Mouse (Mus musculus): ENCODE results near the gene Cd2. TPM values are rescaled to one million over a fixed set of nuclear protein-coding genes. Genes with fewer than 3 reads are reported as not detected.

The Cd2 gene
- polyA plus RNA-seq, 1 experiment from 2014 or later = 0.42 TPM

DNA sequence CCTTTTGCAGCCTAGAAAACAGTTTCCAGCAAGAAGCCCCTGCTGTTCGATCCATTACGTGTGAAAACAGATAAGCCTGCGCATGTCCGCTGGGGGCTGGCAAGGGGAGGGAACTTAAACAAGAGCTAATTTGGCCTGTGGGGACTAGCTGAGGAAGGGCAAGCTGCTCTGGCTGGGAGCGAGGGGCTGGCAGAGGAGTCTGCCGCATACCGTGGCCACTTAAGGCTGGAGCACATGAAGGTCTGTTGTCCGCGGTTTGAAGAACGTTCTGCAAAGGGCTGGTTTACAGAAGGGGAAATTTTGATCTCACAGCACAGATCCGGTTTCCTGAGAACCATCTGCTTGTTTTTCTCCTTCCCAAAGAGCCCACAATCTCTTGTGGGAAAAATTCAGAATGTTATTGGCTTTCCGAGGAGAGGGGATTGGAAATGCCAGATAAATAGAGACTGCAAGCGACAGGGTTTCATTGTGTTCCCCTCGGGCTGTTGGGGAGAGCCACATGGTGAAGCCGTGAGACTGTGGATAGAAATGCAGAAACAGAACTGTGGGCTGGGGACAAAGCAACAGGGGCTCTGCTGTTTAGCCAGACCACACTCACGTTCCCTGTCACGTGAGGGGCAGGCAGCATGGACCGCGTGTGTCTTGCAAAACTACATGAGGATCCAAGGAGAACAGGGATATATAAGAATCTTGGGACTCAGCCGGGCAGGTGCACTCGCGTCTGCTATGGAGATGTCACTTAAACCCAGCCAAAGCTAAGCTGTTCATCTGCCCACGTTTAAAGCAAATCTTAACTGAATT, 12.7 kb upstream of the Cd2 start:
- WGBS = 22% methylated on average over 23 of the region's 23 CpGs
- Histone ChIP-seq H3K4me3 (ENCODE audit: low read depth, low read length) (no peak overlapping the region; the same call in 1 of the 2 replicates), H3K27me3 (ENCODE audit: insufficient read depth, low read length) (no peaks in the 10 kb centered on the region), H3K36me3 (ENCODE audit: insufficient read depth) (no peaks in the 10 kb centered on the region), H3K4me1 (ENCODE audit: insufficient read depth) (peaks cover 7% of the 10 kb centered on the region), H3K9me3 (ENCODE audit: low read depth, low read length) (no peaks in the 10 kb centered on the region), H3K4me2 (peak overlapping the region; percentile 52), H3K27ac (ENCODE audit: low read depth) (peak overlapping the region; percentile 15; the same call in 1 of the 2 replicates), H3K9ac (peak overlapping the region; percentile 36)
- DNase-seq = peak; percentile 54
- no peak for TF ChIP-seq CTCF (IDR thresholded peaks at IDR 0.05; ENCODE audit: low read depth)
- ATAC-seq (ENCODE audit: insufficient read depth) = peak; percentile 35; the same call in 1 of the 2 replicates

DNA sequence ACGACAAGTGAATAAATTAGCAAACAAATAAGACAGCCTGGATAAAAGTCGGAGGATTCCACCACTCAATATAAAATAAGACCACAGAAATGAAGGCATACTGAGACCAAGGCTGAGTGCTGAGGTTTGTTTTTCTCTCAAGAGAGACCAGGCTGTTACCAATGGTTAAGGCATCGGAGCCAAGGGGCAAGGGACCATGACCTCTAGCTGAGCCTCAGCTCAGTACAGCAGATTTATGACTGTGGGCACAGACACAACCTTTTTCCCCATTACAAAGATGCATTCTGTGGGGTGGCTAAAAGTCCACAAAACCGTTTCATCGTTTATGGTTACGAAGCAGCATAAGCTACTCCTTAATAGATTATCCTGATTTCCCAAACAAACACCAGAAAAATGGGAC, 11.9 kb upstream of the Cd2 start:
- DNase-seq (no peak), ATAC-seq (ENCODE audit: insufficient read depth) (no peak)
- TF ChIP-seq CTCF (IDR thresholded peaks at IDR 0.05; ENCODE audit: low read depth) = no peak
- no peaks in the 10 kb centered on the region for H3K36me3 ChIP-seq (ENCODE audit: insufficient read depth)
- H3K4me3 ChIP-seq (ENCODE audit: low read depth, low read length) = no peak overlapping the region
- H3K4me2 ChIP-seq = no peak overlapping the region
- H3K4me1 ChIP-seq (ENCODE audit: insufficient read depth) = peaks cover 7% of the 10 kb centered on the region
- H3K27ac ChIP-seq (ENCODE audit: low read depth) = no peak overlapping the region
- no peaks in the 10 kb centered on the region for H3K9me3 ChIP-seq (ENCODE audit: low read depth, low read length)
- no peak overlapping the region for H3K9ac ChIP-seq
- H3K27me3 ChIP-seq (ENCODE audit: insufficient read depth, low read length) = no peaks in the 10 kb centered on the region
- WGBS = 69% methylated on average over 6 of the region's 6 CpGs

DNA sequence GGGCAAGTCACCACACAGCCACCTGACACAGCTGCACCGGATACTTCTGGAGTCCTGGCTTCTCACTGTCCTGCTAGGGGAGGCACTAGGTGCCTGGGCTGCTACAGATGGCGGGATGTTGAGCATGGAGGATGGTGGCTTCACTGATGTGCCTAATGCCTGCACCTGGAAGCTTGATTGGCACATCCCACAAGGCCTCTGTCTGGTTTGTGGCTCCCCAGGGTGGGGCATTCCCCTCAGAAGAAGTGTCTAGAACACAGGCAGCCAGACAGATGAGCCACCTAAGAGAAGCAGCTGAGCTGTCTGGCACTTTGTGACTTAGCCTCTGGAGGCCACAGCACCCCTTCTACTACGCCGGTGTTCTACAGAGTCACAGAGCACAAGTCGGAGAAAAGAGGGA, 9.5 kb upstream of the Cd2 start:
- H3K9me3 ChIP-seq (ENCODE audit: low read depth, low read length) = no peaks in the 10 kb centered on the region
- no peaks in the 10 kb centered on the region for H3K27me3 ChIP-seq (ENCODE audit: insufficient read depth, low read length)
- H3K4me1 ChIP-seq (ENCODE audit: insufficient read depth) = peaks cover 7% of the 10 kb centered on the region
- no peak overlapping the region for H3K4me3 ChIP-seq (ENCODE audit: low read depth, low read length)
- no peak overlapping the region for H3K27ac ChIP-seq (ENCODE audit: low read depth)
- ATAC-seq (ENCODE audit: insufficient read depth) (no peak), DNase-seq (no peak)
- WGBS = 84% methylated on average over 5 of the region's 5 CpGs
- TF ChIP-seq CTCF (IDR thresholded peaks at IDR 0.05; ENCODE audit: low read depth) = no peak
- no peak overlapping the region for H3K4me2 ChIP-seq
- H3K36me3 ChIP-seq (ENCODE audit: insufficient read depth) = no peaks in the 10 kb centered on the region
- H3K9ac ChIP-seq = no peak overlapping the region

DNA sequence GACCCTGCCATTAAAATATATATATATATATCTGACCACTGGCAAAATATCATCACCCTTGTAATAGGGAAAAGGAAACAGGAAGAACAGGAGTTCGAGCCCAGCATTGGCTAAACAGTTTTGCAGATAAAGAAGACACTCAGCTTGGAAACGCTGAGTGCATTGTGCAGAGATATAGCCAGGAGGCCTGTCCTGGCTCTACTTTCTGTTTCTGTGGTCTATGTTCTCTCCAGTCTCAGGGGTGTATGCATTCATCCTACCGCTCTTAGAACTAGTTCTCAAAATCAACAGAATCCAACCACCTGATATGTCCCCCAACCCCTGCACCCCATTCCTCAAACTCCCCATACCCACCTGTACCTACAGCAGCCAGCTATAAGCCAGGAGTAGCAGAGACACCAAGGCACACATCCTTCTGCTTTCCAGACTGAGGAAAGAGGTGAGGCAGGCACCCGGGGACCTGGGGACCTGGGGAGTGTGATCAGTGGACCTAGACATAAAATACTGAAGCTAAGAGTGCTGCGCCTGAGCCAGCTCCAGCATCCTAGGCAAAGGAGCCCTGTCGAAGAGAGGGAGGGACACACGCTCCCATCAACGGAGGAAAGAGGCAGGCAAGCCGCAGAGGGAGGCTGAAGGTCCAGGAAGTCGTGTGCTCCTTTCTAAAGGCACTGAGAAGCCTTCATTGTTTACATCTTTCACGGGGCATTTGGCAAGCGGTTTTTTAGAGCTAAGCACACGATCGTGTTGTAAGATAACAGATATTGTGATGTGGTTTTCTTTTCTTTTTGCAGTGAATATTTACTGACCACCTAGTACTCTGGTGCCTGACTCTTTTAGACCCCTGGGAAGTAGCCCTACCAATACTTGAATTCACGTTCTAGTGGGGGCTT, 8.4 kb upstream of the Cd2 start:
- Histone ChIP-seq H3K36me3 (ENCODE audit: insufficient read depth) (no peaks in the 10 kb centered on the region), H3K9ac (no peak overlapping the region), H3K27me3 (ENCODE audit: insufficient read depth, low read length) (no peaks in the 10 kb centered on the region), H3K4me2 (no peak overlapping the region), H3K27ac (ENCODE audit: low read depth) (no peak overlapping the region), H3K4me3 (ENCODE audit: low read depth, low read length) (no peak overlapping the region), H3K9me3 (ENCODE audit: low read depth, low read length) (no peaks in the 10 kb centered on the region), H3K4me1 (ENCODE audit: insufficient read depth) (peaks cover 7% of the 10 kb centered on the region)
- TF ChIP-seq CTCF (IDR thresholded peaks at IDR 0.05; ENCODE audit: low read depth) = no peak
- WGBS = 39% methylated on average over 15 of the region's 15 CpGs
- DNase-seq (peak; percentile 35), ATAC-seq (ENCODE audit: insufficient read depth) (no peak)

DNA sequence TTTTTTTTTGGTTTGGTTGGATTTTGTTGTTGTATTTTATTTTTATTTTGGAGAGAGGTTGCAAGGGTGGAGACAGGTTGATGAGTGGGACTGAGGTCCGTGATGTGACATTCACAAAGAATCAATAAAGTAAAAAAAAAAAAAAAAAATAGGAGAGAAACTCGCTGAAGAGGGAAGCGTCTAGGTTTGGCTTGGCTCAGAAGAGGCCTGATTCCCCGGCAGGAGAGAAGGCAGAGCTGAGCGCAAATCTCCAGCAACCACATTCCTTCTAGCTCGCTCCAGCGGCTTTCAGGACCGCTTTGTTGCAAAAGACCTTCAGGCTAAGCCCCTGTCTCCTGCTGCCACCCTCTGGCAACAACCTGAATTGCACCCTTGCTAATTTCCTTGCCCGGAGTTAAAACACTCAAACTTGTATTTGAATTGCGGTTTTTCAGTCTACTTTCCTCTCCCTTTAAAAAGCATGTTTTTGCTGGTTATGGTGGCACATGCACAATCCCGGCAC, 7.7 kb upstream of the Cd2 start:
- peak; percentile 67 for ATAC-seq (ENCODE audit: insufficient read depth)
- no peaks in the 10 kb centered on the region for H3K36me3 ChIP-seq (ENCODE audit: insufficient read depth)
- WGBS = 3% methylated on average over 11 of the region's 11 CpGs
- peak; percentile 98 for TF ChIP-seq CTCF (IDR thresholded peaks at IDR 0.05; ENCODE audit: low read depth)
- peaks cover 4% of the 10 kb centered on the region for H3K4me1 ChIP-seq (ENCODE audit: insufficient read depth)
- H3K4me3 ChIP-seq (ENCODE audit: low read depth, low read length) = no peak overlapping the region
- no peaks in the 10 kb centered on the region for H3K9me3 ChIP-seq (ENCODE audit: low read depth, low read length)
- DNase-seq = peak; percentile 98
- H3K4me2 ChIP-seq = no peak overlapping the region
- H3K9ac ChIP-seq = no peak overlapping the region
- H3K27ac ChIP-seq (ENCODE audit: low read depth) = no peak overlapping the region
- H3K27me3 ChIP-seq (ENCODE audit: insufficient read depth, low read length) = no peaks in the 10 kb centered on the region

DNA sequence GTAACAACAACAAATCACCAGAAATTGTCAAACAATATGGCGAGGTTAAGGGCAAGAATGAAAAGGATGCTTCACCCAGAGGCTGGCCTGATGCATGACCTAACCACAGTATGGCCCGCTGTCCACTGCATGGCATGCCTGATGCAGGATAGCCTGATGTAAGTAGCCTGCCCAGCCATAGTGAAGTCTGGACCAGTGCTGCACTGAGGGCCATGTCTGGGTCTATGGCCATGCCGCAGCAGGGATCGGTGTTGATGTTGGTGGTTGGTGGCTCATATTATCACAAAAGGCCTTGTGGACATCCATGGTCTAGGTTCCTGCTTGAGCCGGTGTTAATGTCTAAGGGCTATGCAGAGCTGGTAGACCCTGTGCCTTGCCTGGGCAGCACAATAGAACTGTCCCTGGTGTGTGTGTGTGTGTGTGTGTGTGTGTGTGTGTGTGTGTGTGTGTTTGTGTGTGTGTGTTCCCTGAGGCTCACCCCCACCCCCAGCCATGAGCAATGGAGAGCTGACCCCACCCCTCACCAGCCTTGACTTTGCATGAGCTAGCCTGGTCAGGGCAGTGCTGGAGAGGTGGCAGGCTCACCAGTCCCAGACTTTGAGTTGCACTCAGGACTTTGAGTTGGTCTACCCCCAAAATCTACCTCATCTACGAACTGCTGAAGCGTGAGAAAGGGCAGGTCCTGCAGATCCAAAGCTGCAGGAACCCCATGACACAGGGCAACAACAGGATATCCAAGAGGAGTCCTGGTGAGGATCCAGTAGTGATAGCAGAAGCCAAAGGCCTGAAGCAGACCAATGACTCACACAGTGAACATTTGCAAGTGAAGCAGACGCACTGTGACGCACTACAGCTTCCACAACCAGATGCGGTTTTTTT, 7.0 kb upstream of the Cd2 start:
- H3K9ac ChIP-seq = no peak overlapping the region
- H3K36me3 ChIP-seq (ENCODE audit: insufficient read depth) = no peaks in the 10 kb centered on the region
- no peak overlapping the region for H3K4me3 ChIP-seq (ENCODE audit: low read depth, low read length)
- no peak for TF ChIP-seq CTCF (IDR thresholded peaks at IDR 0.05; ENCODE audit: low read depth)
- H3K27me3 ChIP-seq (ENCODE audit: insufficient read depth, low read length) = no peaks in the 10 kb centered on the region
- H3K27ac ChIP-seq (ENCODE audit: low read depth) = no peak overlapping the region
- H3K9me3 ChIP-seq (ENCODE audit: low read depth, low read length) = no peaks in the 10 kb centered on the region
- DNase-seq (no peak), ATAC-seq (ENCODE audit: insufficient read depth) (peak; percentile 45; the same call in 1 of the 2 replicates)
- WGBS = 81% methylated on average over 10 of the region's 10 CpGs
- no peaks in the 10 kb centered on the region for H3K4me1 ChIP-seq (ENCODE audit: insufficient read depth)
- H3K4me2 ChIP-seq = no peak overlapping the region
